Mouse (Mus musculus) neutrophil, adult 83 days (primary cell): Measurements from ENCODE around the gene Gm29644. TPM values are rescaled to one million over a fixed set of nuclear protein-coding genes. Genes with fewer than 3 reads are reported as not detected.

ENCODE experiments used
- total RNA-seq, 2 experiments: library from RNA; stranded (reverse); gene quantifications; one replicate each; pipeline ENCODE4 v1.2.4; 2023

The Gm29644 gene
- total RNA-seq, result not detected

GRCm38 (mm10) chrY:70303187-70303586 lies at the start of gene Gm29644, which contains the start of gene Gm29423:
Gm29644 (minus strand) TSS chrY:70303343.
Gm29423 (minus strand) TSS chrY:70303287.

GRCm38 (mm10) chrY:70273542-70273941 lies 29.6 kb downstream of the Gm29644 start, which contains the start of gene Gm21118:
Gm21118 (minus strand) TSS chrY:70273642.

Other genes starting within 250 kb of the Gm29644 start
- not detected for gene Gm21118, start 29.7 kb downstream of the Gm29644 start, total RNA-seq
- gene Gm29423, start 56 bp downstream of the Gm29644 start, total RNA-seq, result not detected
- gene Gm20888, start 138.5 kb upstream of the Gm29644 start, total RNA-seq, result not detected